Mouse (Mus musculus) thymus, adult 2 months (tissue): Measurements from ENCODE around the gene Slc1a5.

ENCODE experiments used
- CTCF ChIP-seq: fragments of 200-500 bp; IDR thresholded peaks from 2 replicates; pipeline ENCODE4 v1.5.1; 2012; ENCODE audit warnings: mild to moderate bottlenecking, control low read depth, low read length, moderate library complexity, borderline replicate concordance; ENCODE audit not compliant: control insufficient read depth, poor library complexity, insufficient read depth; ENCODE audit errors: extremely low read depth
- POLR2A ChIP-seq: fragments of 200-500 bp; IDR thresholded peaks from 2 replicates; pipeline ENCODE4 v1.6.1; 2012; ENCODE audit warnings: mild to moderate bottlenecking, low read length, control low read depth, moderate library complexity; ENCODE audit not compliant: control insufficient read depth, poor library complexity, insufficient read depth; ENCODE audit errors: extremely low read depth

DNA sequence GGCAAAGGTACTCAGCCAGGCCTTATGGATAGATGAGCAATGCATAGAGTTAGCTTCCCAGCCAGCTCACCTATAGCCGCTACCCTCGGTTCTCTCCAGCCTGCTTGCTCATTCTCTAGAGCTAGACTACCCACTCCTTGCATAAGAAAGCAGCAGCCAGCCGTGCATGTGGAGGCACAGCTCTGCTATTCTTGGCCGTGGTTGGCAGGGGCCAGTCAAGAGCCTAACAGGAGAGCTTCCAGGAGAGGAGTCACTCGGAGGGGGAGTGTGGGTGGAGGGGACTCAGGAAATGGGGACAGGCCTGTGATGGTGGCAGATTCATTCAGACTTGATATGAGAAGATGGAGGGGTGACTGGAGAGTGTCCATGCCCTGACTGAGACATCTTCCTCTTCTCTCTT, 42.6 kb downstream of the Slc1a5 start:
- TF ChIP-seq CTCF (no peak), POLR2A (no peak)
